Mouse (Mus musculus) thymus, adult 18-20 months (tissue): ENCODE results near the gene Fam173b.

Experiments used
- DNase-seq, 2 experiments: peaks; one replicate each; pipeline ENCODE4 v3.0.0; 2022; ENCODE audit warnings: mixed read lengths in 2 of 2

Gene Fam173b

GRCm38 (mm10) chr15:31587789-31588188, 13.9 kb upstream of the Fam173b start:
- DNase-seq = no peak

DNA sequence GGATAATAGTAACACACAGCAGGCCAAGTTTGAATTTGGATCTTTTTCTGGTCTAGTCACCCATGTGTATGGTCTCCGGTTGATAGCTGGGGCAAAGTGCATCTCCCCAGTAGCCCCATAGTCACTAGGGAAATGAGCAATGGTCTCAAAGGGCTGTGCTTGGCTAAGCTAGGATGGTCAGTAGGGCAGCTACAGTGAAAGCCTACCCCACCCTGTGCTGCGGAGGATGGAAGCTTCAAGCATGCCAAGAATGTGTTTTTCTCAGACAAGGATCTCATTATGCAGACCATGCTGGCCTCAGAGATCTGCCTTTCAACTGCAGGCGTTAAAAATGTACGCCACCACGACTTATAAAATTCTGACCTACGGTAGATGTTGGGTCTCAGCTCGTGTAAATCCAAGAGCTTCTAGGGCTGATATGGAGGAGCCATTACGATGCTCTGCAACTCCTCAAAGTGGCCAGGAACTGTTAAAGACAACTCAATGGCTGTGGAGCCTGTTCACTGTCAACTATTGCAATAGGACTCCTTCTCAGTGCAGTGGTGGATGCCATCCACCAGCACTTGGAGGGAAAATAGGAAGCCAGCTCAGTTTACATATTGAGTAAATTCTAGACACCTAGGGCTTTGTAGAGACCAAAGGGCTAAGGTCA, 12.5 kb upstream of the Fam173b start:
- DNase-seq = no peak

DNA sequence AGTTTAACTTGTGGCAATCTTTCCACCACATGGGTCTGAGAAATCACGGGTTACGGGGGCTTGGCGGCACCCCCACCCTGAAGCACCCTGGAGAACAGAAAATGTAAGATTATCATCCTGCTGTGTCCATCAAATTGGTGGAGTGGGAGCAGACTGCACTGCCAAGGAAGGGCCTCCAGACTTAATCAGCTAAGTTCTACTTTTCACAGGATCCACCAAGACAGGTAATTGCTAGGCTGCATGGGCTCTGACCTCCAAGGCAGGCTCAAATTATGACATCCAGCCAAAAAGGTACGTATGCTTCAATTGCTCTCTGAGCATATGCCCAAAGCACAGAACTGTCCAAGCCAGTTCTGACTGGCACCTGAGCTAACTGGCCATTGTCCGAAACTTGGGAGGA, 11.5 kb upstream of the Fam173b start:
- no peak for DNase-seq

GRCm38 (mm10) chr15:31592531-31592930, 9.1 kb upstream of the Fam173b start:
- DNase-seq = no peak

DNA sequence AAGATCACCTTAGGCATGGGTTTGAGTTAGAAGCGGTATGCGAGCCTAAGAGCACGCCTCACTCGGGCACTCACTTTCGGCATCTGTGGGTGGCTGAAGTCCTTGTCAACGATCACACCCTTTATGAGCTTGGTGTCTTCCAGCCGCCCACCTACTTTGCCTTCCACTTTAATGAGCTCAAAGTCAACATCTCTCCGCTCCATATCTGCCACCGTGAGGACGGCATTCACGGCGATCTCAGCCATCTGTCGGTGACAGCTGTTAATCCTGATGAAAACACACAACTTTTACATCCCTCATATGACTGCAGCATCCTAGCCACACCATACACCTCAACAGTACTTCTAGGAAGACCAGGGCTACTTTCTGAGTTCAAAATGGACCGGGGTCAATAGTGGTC, 7.4 kb upstream of the Fam173b start:
- no peak for DNase-seq

GRCm38 (mm10) chr15:31595651-31596050, 6.0 kb upstream of the Fam173b start:
- DNase-seq = no peak

DNA sequence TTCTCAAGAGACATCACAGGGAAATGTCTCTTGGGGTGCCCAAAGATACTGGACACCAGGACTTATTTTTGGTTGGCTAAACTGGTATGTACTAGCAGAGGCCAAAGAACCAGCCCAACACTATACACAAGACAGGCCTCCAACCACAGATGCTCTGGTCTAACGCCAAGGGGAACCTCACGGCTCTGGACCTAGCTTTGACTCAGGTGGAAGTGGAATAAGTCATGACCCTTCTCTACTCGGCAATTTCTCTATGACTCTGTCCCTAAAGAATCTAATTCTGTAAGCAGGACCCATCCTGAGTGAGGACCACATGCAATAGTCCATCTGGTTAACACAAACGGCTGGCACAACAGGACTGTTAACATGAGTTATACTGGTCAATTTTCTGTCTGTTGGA, 1.8 kb upstream of the Fam173b start:
- no peak for DNase-seq

- no peak for DNase-seq
Observed at GRCm38 (mm10) chr15:31601279-31601645, 390 bp upstream of the Fam173b start.

DNA sequence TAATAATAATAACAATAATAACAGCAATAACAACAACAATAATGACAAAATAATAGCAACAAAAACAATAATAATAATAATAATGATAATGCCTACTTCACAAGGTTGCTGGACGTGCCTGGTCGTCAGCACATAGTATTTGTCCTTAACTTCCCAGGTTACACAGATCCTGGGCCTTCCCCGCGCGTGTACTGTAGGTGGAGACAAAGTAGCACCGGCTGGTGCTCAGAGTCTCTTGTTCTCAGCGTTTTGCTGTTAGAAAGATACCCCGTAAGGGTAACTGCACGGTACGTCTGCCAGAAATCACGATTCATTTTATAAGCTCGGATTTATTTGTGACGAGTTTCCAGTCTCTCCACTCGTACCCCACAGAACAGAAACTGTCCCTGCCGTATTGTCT, 774 bp downstream of the Fam173b start:
- peak; percentile 40 to 60 for DNase-seq

- no peak for DNase-seq
Observed at GRCm38 (mm10) chr15:31603113-31603512, 1.5 kb downstream of the Fam173b start.

GRCm38 (mm10) chr15:31606821-31607220, 5.2 kb downstream of the Fam173b start:
- DNase-seq = no peak

- no peak for DNase-seq
Observed at GRCm38 (mm10) chr15:31611027-31611426, 9.4 kb downstream of the Fam173b start.

DNA sequence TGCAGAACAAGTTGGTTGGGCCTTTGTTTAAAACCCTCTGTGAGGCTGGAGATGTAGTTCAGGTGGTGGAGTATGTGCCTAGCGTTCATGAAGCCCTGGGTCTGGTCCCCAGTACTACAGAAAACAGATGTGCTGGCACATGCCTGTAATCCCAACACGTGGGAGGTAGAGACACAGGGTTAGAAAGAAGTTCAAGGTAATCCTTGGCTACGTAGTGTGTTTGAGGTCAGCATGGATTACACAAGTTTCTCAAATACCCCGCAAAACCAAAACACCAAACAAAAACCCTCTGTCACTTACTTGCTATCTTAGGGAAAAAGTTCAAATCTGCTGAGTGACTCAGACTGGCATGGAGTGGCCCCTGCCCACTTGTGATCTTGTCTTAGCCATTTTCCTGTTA, 10.3 kb downstream of the Fam173b start:
- no peak for DNase-seq

DNA sequence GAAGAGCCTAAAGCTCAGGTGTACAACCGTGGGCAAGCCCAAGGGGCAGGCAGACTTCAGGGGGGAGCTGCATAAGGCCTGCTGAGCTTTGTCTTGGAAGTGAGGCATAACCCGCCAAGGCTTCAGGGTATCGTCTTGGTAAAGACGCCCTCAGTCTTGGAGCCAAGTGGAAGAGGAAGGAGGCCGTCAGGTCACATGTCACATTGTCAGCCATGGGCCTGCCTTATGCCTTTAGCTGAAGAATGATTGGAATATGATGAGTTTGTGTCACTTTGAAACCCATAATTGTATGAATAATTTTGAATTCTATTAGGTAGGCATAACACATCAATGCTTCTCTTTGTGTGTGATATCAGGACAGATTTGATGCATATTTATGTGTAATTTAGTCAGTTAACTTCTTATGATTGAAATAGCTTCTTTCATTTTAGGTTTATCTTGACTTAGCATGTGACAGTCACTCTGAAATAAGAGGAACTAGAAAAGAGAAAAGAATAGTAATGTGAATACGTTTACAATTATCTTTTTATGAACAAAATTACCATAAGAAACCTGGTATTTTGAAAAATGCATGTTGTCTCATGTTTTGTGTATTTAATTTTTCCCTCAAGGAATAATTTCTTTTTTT, 12.3 kb downstream of the Fam173b start:
- no peak for DNase-seq

DNA sequence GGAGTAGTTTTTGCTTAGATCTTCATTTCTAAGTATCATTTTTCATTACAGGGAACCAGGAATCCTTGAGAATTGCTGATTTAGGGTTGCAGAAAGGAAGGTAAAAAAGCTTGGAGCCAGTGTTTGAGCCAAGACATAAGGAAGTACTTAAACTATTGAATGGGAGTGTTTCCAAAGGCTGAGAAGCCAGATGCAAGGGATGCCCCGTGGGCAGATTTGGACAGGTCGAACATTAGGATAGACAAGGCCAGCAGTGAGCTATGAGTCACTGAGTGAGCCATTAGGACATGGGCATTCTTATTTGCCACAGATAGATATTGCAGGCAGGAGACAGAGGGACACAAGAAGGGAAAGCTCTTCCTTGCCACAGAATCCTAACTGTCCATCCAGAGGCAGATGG, 13.0 kb downstream of the Fam173b start:
- DNase-seq = no peak

DNA sequence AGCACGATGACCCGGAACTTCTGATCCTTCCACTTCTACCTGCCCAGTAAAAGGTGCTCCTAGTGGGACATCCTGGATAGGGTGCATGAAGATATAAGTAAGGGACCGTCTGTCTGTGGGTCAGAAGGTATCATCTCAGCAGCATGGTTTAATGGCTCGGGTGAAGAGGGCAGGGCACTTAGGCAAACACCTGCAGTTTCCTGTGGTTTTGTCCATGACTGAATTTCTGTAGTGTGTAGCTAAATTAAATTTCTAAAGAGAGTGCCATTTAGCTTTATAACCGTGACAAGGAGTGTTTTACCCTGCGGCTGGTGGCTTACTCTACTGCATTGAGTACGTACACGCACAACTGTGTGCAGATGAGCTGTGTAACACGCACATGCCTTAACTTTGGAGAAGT, 15.6 kb downstream of the Fam173b start:
- no peak for DNase-seq

DNA sequence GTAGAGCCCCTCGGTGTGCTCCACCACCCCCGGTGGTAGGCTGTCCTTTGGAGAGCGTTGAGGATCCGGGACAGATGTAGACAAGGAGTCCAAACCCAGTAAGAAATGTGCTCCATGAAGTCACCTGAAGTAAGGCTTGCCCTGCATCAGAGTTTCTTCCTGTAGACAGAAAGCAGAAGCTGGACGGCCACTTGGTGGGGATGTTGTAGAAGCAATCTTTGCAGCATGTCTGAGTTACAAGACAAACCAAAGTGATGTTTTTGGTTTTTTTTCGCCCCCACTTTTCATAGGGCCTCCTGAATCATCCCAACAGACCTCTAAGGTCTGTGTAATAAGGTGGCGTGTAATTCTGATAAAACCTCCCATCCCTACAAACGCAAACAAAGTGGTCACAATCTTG, 17.9 kb downstream of the Fam173b start:
- DNase-seq = no peak

DNA sequence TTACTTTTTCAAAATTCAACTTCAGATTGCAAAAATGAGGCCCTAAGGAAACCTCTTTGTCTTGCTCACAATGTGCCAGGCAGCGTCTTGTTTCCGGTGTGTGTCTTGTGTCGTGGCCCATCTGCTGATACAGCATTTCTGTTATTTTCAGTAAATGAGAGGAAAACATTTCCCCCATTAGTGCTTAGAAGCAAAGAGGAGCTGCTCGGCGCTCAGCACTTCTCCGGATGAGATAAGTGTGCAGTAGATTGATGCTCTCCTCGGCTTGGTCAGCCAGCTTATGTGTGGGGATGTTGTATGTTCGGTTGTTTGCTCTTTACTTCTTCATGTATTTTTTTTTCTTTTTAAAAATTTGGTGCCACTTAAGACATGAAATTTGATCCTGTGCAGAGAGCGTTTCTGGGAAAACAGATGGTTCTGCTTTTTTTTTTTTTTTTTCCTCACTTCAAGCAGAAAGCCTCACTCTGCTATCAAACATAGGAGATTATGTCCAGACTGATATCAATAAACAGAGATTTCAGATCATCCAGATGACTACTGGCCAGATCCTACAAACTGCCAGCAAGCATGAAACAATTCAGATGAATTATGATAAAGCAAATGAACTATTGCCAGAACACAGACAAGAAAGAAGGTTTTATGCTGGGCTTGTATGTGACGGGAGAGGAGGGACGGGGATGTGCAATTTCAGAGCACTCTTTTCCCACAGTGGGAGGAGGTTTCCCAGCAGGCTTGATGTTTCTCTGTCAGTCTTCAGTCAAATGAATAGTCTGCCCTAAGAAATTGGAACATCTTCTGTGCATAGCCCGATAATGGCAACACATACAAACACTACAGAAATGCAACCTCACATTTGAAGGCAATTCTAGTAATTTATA, 25.9 kb downstream of the Fam173b start:
- DNase-seq = no peak

DNA sequence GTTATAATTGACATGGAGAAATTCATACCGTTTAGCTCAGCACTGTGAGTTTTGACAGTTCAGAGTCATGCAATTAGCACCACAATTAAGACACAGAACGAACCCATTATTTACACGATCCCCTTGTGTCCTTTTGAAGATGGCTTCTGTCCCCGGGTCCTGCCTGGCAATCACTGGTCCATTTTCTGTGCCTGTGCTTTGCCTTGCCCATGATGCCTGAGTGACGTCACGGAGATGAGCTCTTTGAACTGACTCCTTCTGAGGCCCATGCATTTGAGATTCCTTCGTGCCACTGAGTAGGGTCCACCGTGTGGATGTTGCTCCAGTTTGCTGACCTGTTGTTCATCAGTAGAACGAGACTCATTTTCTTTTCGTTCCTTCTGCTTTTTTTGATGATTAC, 26.5 kb downstream of the Fam173b start:
- DNase-seq = no peak

DNA sequence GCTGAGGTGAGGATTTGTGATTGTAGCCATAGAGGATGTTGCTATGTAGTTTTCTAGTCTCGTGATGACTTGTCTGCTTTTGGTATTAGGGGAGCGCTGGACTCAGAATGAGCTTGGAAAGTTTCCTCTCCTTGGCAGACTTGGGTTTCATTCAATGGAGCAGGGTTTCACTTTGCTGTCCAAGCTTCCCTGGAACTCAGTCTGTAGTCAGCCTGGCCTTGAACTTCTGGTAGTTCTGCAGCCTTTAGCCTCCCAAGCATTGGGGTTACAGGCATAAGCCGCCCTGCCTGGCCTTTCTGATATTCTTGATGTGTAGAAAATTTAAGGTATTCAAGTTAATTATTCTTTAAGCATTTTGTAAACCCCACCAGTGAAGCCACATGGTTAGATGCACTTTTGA, 27.9 kb downstream of the Fam173b start:
- DNase-seq = no peak

DNA sequence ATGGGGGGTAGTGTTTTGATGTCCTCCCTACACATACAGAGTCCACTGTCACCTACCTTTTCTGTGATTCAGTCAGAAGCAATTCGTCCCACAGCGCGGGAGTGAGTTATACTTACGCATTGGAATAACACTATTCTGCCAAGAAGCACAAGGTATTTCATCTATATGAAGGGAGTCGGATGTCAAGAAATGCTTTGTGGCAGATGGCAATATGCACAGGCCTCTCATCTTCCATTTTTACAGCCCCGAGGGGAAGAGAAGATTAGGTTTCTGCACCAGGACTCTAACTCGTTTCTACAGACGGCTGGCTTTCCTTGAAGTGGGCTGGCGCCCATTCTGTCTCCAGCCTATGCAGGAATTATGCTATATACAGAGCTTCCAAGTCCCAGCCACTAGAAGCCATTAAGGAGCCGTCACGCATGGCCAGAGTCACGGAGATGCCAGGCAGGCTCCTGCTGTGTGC, 29.8 kb downstream of the Fam173b start:
- no peak for DNase-seq

- no peak for DNase-seq
Observed at GRCm38 (mm10) chr15:31632478-31632877, 30.8 kb downstream of the Fam173b start.

GRCm38 (mm10) chr15:31634582-31634981, 32.9 kb downstream of the Fam173b start:
- no peak for DNase-seq

DNA sequence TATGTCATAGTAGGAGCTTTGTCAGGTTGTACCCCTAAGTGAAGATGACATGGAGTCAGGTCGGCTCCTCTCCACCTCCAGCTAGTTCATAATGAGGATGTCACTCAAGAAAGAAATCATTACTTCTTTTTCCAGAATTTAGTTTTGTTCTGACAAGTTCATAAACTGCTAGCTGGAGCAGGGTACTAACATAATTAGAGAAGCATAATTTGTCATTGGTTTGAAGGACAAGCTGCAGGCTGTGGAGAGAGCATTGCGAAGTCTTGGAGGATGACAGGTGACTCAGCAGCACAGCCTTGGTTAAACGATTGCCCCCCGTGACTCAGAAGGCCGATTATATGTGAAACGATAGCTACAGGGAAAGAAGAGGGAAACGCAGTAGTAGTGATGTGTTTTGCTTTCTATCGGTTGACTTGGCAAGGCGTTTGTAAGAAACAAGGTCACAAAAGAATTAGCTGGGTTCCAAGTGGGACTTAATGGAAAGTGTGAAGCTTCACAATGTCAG, 34.5 kb downstream of the Fam173b start:
- no peak for DNase-seq
